Mouse (Mus musculus): ENCODE results near the gene Cdh20. TPM values are rescaled to one million over a fixed set of nuclear protein-coding genes. Genes with fewer than 3 reads are reported as not detected.

Gene Cdh20
- total RNA-seq, 2 experiments from 2014 or later: not detected

GRCm38 (mm10) chr1:105012616-105013015 is 244.3 kb downstream of the Cdh20 start:
- no peak for ATAC-seq (ENCODE audit: poor library complexity, severe bottlenecking)

- ATAC-seq (ENCODE audit: poor library complexity, severe bottlenecking): no peak
Observed at GRCm38 (mm10) chr1:105013291-105013690, 245.0 kb downstream of the Cdh20 start.

GRCm38 (mm10) chr1:105041668-105042067 is 273.3 kb downstream of the Cdh20 start:
- ATAC-seq (ENCODE audit: poor library complexity, severe bottlenecking): no peak

All from megakaryocyte, adult 5-6 weeks (primary cell).